Mouse (Mus musculus) testis, adult 2 months (tissue): ENCODE results near the gene Atp2a1.

Experiments
- CTCF ChIP-seq: fragments of 200-500 bp; IDR thresholded peaks from 2 replicates; pipeline ENCODE4 v1.5.1; 2012; ENCODE audit warnings: low read depth, mild to moderate bottlenecking, inconsistent platforms, low read length, moderate library complexity; ENCODE audit not compliant: control insufficient read depth, insufficient read depth, insufficient replicate concordance
- POLR2A ChIP-seq: fragments of 200-500 bp; IDR thresholded peaks from 2 replicates; pipeline ENCODE4 v1.6.1; 2012; ENCODE audit warnings: low read depth, mild to moderate bottlenecking, inconsistent platforms, low read length, moderate library complexity; ENCODE audit not compliant: control insufficient read depth

DNA sequence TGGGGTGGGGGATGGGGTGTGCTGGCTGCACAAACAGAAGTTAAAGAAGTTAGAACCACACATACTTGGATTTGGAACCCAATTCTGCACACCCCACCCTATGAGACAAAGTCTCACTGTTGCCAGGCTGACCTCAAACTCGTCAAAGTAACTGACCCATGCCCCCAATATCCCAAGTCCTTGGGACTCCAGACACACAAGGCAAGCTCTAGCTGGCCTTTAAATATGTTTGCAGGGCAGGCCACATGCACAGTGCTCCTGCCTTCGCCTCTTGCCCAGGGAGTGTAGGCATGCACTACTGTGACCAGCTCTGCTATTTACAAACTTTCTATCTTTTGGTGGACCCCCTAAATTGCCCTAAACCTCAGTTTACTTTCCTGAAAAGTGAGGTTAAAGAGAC is 7.7 kb downstream of the Atp2a1 start:
- no peak for TF ChIP-seq CTCF
- TF ChIP-seq POLR2A = no peak
